Mouse (Mus musculus) ES-E14 (cell line): ENCODE measurements around the gene Yeats4. TPM values are rescaled to one million over a fixed set of nuclear protein-coding genes. Genes with fewer than 3 reads are reported as not detected.
A peak's percentile ranks its signal among the peaks of the same experiment; 100 is the strongest.

Source experiments
- DNase-seq: peaks from one replicate; pipeline ENCODE4 v3.0.0-alpha.2; 2013; ENCODE audit warnings: low read depth, low spot score
- H3K27ac ChIP-seq: 2 replicates; pipeline ENCODE4 v1.5.1; 2012; ENCODE audit warnings: low read depth, mild to moderate bottlenecking, low read length, moderate library complexity, mixed read lengths; ENCODE audit not compliant: poor library complexity, insufficient read depth, severe bottlenecking
- H3K36me3 ChIP-seq: 2 replicates; pipeline ENCODE4 v1.6.1; 2012; ENCODE audit warnings: mild to moderate bottlenecking, low read length, moderate library complexity, mixed read lengths; ENCODE audit not compliant: control insufficient read depth, poor library complexity, insufficient read depth, severe bottlenecking
- H3K4me1 ChIP-seq, 2 experiments: fragments of 150-350 bp in 1 of 2; sonication (generic) in 1 of 2; 2 replicates each; pipeline ENCODE4 v1.6.1; 2012; ENCODE audit warnings: low read length in 2 of 2, mild to moderate bottlenecking in 1 of 2, mixed read lengths in 1 of 2; ENCODE audit not compliant: control insufficient read depth in 2 of 2, insufficient read depth in 2 of 2, poor library complexity in 1 of 2
- H3K4me3 ChIP-seq, 2 experiments: fragments of 150-350 bp in 1 of 2; sonication (generic) in 1 of 2; 2 replicates each; pipeline ENCODE4 v1.5.1; 2012; ENCODE audit warnings: low read length in 2 of 2, low read depth in 1 of 2, mild to moderate bottlenecking in 1 of 2, mixed read lengths in 1 of 2; ENCODE audit not compliant: insufficient read depth in 1 of 2, poor library complexity in 1 of 2, severe bottlenecking in 1 of 2
- H3K9ac ChIP-seq: 2 replicates; pipeline ENCODE4 v1.6.1; 2012; ENCODE audit warnings: low read depth, mild to moderate bottlenecking, low read length, mixed read lengths; ENCODE audit not compliant: poor library complexity, insufficient read depth, severe bottlenecking
- H3K9me3 ChIP-seq: fragments of 150-350 bp; sonication (generic); 2 replicates; pipeline ENCODE4 v1.6.1; 2012; ENCODE audit warnings: low read depth, mild to moderate bottlenecking, low read length; ENCODE audit not compliant: control insufficient read depth, insufficient read depth
- CHD2 ChIP-seq: IDR thresholded peaks from 2 replicates; pipeline ENCODE4 v1.6.1; 2014; ENCODE audit warnings: mild to moderate bottlenecking, low read depth, low read length, inconsistent platforms
- HCFC1 ChIP-seq: IDR thresholded peaks from 2 replicates; pipeline ENCODE4 v1.6.1; 2012; ENCODE audit warnings: low read length, inconsistent platforms, borderline replicate concordance; ENCODE audit not compliant: insufficient read depth
- MAFK ChIP-seq: IDR thresholded peaks from 2 replicates; pipeline ENCODE4 v1.6.1; 2014; ENCODE audit warnings: mild to moderate bottlenecking, low read depth, low read length, inconsistent platforms; ENCODE audit not compliant: insufficient read depth
- ZC3H11A ChIP-seq: IDR thresholded peaks from 2 replicates; pipeline ENCODE4 v1.6.1; 2012; ENCODE audit warnings: low read depth, mild to moderate bottlenecking, inconsistent platforms, low read length, borderline replicate concordance
- ZNF384 ChIP-seq: IDR thresholded peaks from 2 replicates; pipeline ENCODE4 v1.6.1; 2012; ENCODE audit warnings: low read depth, low read length, inconsistent platforms
- in situ Hi-C, 2 experiments: fragments of 600-800 bp; cut with MboI; formaldehyde crosslinking; loops; one replicate each; pipeline ENCODE4 v1.15.1; 2025; ENCODE audit warnings: low sequenced_read_pairs in 2 of 2, inconsistent platforms in 1 of 2; ENCODE audit not compliant: unreplicated experiment in 2 of 2
- total RNA-seq: library from RNA; depleted of rRNA; stranded (reverse); fragments of 300-350 nt; gene quantifications from 2 replicates; pipeline ENCODE4 v1.2.3, GENCODE M21; 2012

Yeats4 gene
- total RNA-seq, 1 experiment, result 47.3 TPM

- Histone ChIP-seq H3K4me1 (no peaks in the 10 kb centered on the region), H3K27ac (no peak overlapping the region), H3K36me3 (no peaks in the 10 kb centered on the region), H3K9ac (no peak overlapping the region), H3K9me3 (no peaks in the 10 kb centered on the region), H3K4me3 (no peak overlapping the region)
- TF ChIP-seq ZNF384, result no peak
- TF ChIP-seq MAFK, result no peak
- TF ChIP-seq ZC3H11A, result no peak
- TF ChIP-seq CHD2, result no peak
- no peak for TF ChIP-seq HCFC1
- in situ Hi-C loops, result no loop called here
- no peak for DNase-seq
Measured at GRCm38 (mm10) chr10:117235866-117236265, 11.6 kb upstream of the Yeats4 start.

GRCm38 (mm10) chr10:117234825-117235224, 10.5 kb upstream of the Yeats4 start:
- TF ChIP-seq ZNF384, result no peak
- H3K36me3 ChIP-seq, result no peaks in the 10 kb centered on the region
- no peak for DNase-seq
- in situ Hi-C loops, result no loop called here
- peaks cover 4 to 5% of the 10 kb centered on the region in 2 experiments; a peak in 2 of 4 replicates for H3K4me1 ChIP-seq
- no peak overlapping the region for H3K27ac ChIP-seq
- no peaks in the 10 kb centered on the region for H3K9me3 ChIP-seq
- no peak overlapping the region for H3K9ac ChIP-seq
- H3K4me3 ChIP-seq, result no peak overlapping the region

GRCm38 (mm10) chr10:117229826-117230225, 5.5 kb upstream of the Yeats4 start:
- Histone ChIP-seq H3K27ac (no peak overlapping the region), H3K4me3 (peak overlapping the region in 1 of 2 experiments; percentile 54; a peak in 2 of 4 replicates), H3K4me1 (peaks cover 4 to 9% of the 10 kb centered on the region in 2 experiments; a peak in 2 of 4 replicates), H3K9ac (no peak overlapping the region; the same call in 1 of the 2 replicates), H3K9me3 (no peaks in the 10 kb centered on the region), H3K36me3 (no peaks in the 10 kb centered on the region)
- DNase-seq, result peak; percentile 81
- in situ Hi-C loops, result no loop called here
- TF ChIP-seq CHD2, result no peak
- TF ChIP-seq HCFC1, result no peak
- TF ChIP-seq ZNF384, result no peak
- TF ChIP-seq MAFK, result no peak
- TF ChIP-seq ZC3H11A, result no peak

- no peak for DNase-seq
- in situ Hi-C loops, result no loop called here
- TF ChIP-seq MAFK (no peak), ZC3H11A (no peak)
Measured at GRCm38 (mm10) chr10:117226002-117226401, 1.7 kb upstream of the Yeats4 start.

GRCm38 (mm10) chr10:117225094-117225493, 787 bp upstream of the Yeats4 start:
- Histone ChIP-seq H3K27ac (peak overlapping the region; percentile 97; the same call in 1 of the 2 replicates), H3K36me3 (peaks cover 16% of the 10 kb centered on the region), H3K4me3 (peak overlapping the region; percentile 88 to 95), H3K4me1 (peaks cover 0 to 5% of the 10 kb centered on the region in 2 experiments; a peak in 2 of 4 replicates), H3K9me3 (no peaks in the 10 kb centered on the region), H3K9ac (peak overlapping the region; percentile 75; the same call in 1 of the 2 replicates)
- in situ Hi-C loops, result no loop called here
- TF ChIP-seq HCFC1 (no peak), ZNF384 (no peak), MAFK (no peak), CHD2 (no peak), ZC3H11A (no peak; the same call in 1 of the 2 replicates)
- DNase-seq, result no peak

More at GRCm38 (mm10) chr10:117226002-117226401, 1.7 kb upstream of the Yeats4 start:
- H3K9me3 ChIP-seq, result no peaks in the 10 kb centered on the region
- H3K36me3 ChIP-seq, result peaks cover 8% of the 10 kb centered on the region
- no peak overlapping the region for H3K4me3 ChIP-seq
- no peak overlapping the region for H3K9ac ChIP-seq
- H3K4me1 ChIP-seq, result peaks cover 4 to 9% of the 10 kb centered on the region in 2 experiments; a peak in 2 of 4 replicates
- no peak overlapping the region for H3K27ac ChIP-seq
